Mouse (Mus musculus): ENCODE measurements around the gene Zmiz1. TPM values are rescaled to one million over a fixed set of nuclear protein-coding genes. Genes with fewer than 3 reads are reported as not detected.

Zmiz1 gene
- polyA plus RNA-seq, 1 experiment from 2014 or later: 34.2 TPM

GRCm38 (mm10) chr14:25456666-25457433 lies 2.1 kb upstream of the Zmiz1 start:
- H3K27ac ChIP-seq (ENCODE audit: poor library complexity, severe bottlenecking): peak overlapping the region; percentile 91
- peak overlapping the region; percentile 79 for H3K4me3 ChIP-seq
- H3K9ac ChIP-seq: peak overlapping the region; percentile 81
- no peak; the same call in 1 of the 2 replicates for ATAC-seq (ENCODE audit: insufficient number of reproducible peaks, low FRiP score)
- no peaks in the 10 kb centered on the region for H3K9me3 ChIP-seq (replicated peaks)
- no peaks in the 10 kb centered on the region for H3K36me3 ChIP-seq
- H3K4me2 ChIP-seq: peak overlapping the region; percentile 91
- WGBS: 1% methylated on average over 17 of the region's 17 CpGs
- H3K27me3 ChIP-seq (replicated peaks): no peaks in the 10 kb centered on the region
- H3K4me1 ChIP-seq (replicated peaks): peaks cover 59% of the 10 kb centered on the region

GRCm38 (mm10) chr14:25457434-25457957 lies 1.5 kb upstream of the Zmiz1 start:
- Histone ChIP-seq H3K4me2 (peak overlapping the region; percentile 91), H3K4me3 (peak overlapping the region; percentile 79), H3K36me3 (no peaks in the 10 kb centered on the region), H3K4me1 (replicated peaks) (peaks cover 59% of the 10 kb centered on the region), H3K9me3 (replicated peaks) (no peaks in the 10 kb centered on the region), H3K27me3 (replicated peaks) (no peaks in the 10 kb centered on the region), H3K27ac (ENCODE audit: poor library complexity, severe bottlenecking) (peak overlapping the region; percentile 99), H3K9ac (peak overlapping the region; percentile 98)
- WGBS: under 1% methylated on average over 52 of the region's 52 CpGs
- ATAC-seq (ENCODE audit: insufficient number of reproducible peaks, low FRiP score): peak; percentile 83

- Histone ChIP-seq H3K36me3 (no peaks in the 10 kb centered on the region), H3K9ac (peak overlapping the region; percentile 98), H3K4me3 (peak overlapping the region; percentile 79), H3K4me1 (replicated peaks) (peaks cover 59% of the 10 kb centered on the region), H3K4me2 (peak overlapping the region; percentile 91), H3K27me3 (replicated peaks) (no peaks in the 10 kb centered on the region), H3K9me3 (replicated peaks) (no peaks in the 10 kb centered on the region), H3K27ac (ENCODE audit: poor library complexity, severe bottlenecking) (peak overlapping the region; percentile 99)
- 0% methylated on average over 37 of the region's 37 CpGs for WGBS
- 0 out of 2 replicates have a peak, but pooled peaks have one; percentile 0 for ATAC-seq (ENCODE audit: insufficient number of reproducible peaks, low FRiP score)
Measured at GRCm38 (mm10) chr14:25458111-25459015, 622 bp upstream of the Zmiz1 start.

- Histone ChIP-seq H3K4me3 (peak overlapping the region; percentile 79), H3K4me1 (replicated peaks) (peaks cover 65% of the 10 kb centered on the region), H3K9me3 (replicated peaks) (no peaks in the 10 kb centered on the region), H3K9ac (peak overlapping the region; percentile 98), H3K27me3 (replicated peaks) (no peaks in the 10 kb centered on the region), H3K36me3 (no peaks in the 10 kb centered on the region), H3K27ac (ENCODE audit: poor library complexity, severe bottlenecking) (peak overlapping the region; percentile 99), H3K4me2 (peak overlapping the region; percentile 91)
- WGBS: under 1% methylated on average over 69 of the region's 69 CpGs
- ATAC-seq (ENCODE audit: insufficient number of reproducible peaks, low FRiP score): no peak
Measured at GRCm38 (mm10) chr14:25459394-25459997, 511 bp downstream of the Zmiz1 start.

GRCm38 (mm10) chr14:25459998-25460800 lies 1.2 kb downstream of the Zmiz1 start:
- no peaks in the 10 kb centered on the region for H3K9me3 ChIP-seq (replicated peaks)
- ATAC-seq (ENCODE audit: insufficient number of reproducible peaks, low FRiP score): no peak
- H3K27me3 ChIP-seq (replicated peaks): no peaks in the 10 kb centered on the region
- peak overlapping the region; percentile 99 for H3K27ac ChIP-seq (ENCODE audit: poor library complexity, severe bottlenecking)
- H3K4me1 ChIP-seq (replicated peaks): peaks cover 65% of the 10 kb centered on the region
- H3K9ac ChIP-seq: peak overlapping the region; percentile 98
- no peaks in the 10 kb centered on the region for H3K36me3 ChIP-seq
- WGBS: under 1% methylated on average over 63 of the region's 63 CpGs
- peak overlapping the region; percentile 79 for H3K4me3 ChIP-seq
- peak overlapping the region; percentile 91 for H3K4me2 ChIP-seq

GRCm38 (mm10) chr14:25460801-25461675 lies 2.1 kb downstream of the Zmiz1 start:
- WGBS: under 1% methylated on average over 42 of the region's 42 CpGs
- Histone ChIP-seq H3K4me2 (peak overlapping the region; percentile 91), H3K36me3 (no peaks in the 10 kb centered on the region), H3K27me3 (replicated peaks) (no peaks in the 10 kb centered on the region), H3K9me3 (replicated peaks) (no peaks in the 10 kb centered on the region), H3K4me1 (replicated peaks) (peaks cover 65% of the 10 kb centered on the region), H3K4me3 (peak overlapping the region; percentile 79), H3K27ac (ENCODE audit: poor library complexity, severe bottlenecking) (peak overlapping the region; percentile 99), H3K9ac (peak overlapping the region; percentile 98)
- no peak for ATAC-seq (ENCODE audit: insufficient number of reproducible peaks, low FRiP score)

- peak overlapping the region; percentile 91 for H3K4me2 ChIP-seq
- peak overlapping the region; percentile 99 for H3K27ac ChIP-seq (ENCODE audit: poor library complexity, severe bottlenecking)
- peak overlapping the region; percentile 79 for H3K4me3 ChIP-seq
- H3K4me1 ChIP-seq (replicated peaks): peaks cover 66% of the 10 kb centered on the region
- no peaks in the 10 kb centered on the region for H3K27me3 ChIP-seq (replicated peaks)
- no peak for ATAC-seq (ENCODE audit: insufficient number of reproducible peaks, low FRiP score)
- 2% methylated on average over 12 of the region's 12 CpGs for WGBS
- no peaks in the 10 kb centered on the region for H3K36me3 ChIP-seq
- H3K9ac ChIP-seq: peak overlapping the region; percentile 98
- H3K9me3 ChIP-seq (replicated peaks): no peaks in the 10 kb centered on the region
Measured at GRCm38 (mm10) chr14:25461676-25462385, 2.8 kb downstream of the Zmiz1 start.

- H3K27ac ChIP-seq (ENCODE audit: poor library complexity, severe bottlenecking): no peak overlapping the region
- no peak for ATAC-seq (ENCODE audit: insufficient number of reproducible peaks, low FRiP score)
- peaks cover 76% of the 10 kb centered on the region for H3K4me1 ChIP-seq (replicated peaks)
- WGBS: 4% methylated on average over 1 of the region's 1 CpGs
- H3K9me3 ChIP-seq (replicated peaks): no peaks in the 10 kb centered on the region
- no peaks in the 10 kb centered on the region for H3K36me3 ChIP-seq
- no peaks in the 10 kb centered on the region for H3K27me3 ChIP-seq (replicated peaks)
- H3K4me2 ChIP-seq: no peak overlapping the region
- H3K9ac ChIP-seq: peak overlapping the region; percentile 22; the same call in 1 of the 2 replicates
- no peak overlapping the region for H3K4me3 ChIP-seq
Measured at GRCm38 (mm10) chr14:25462975-25463374, 4.0 kb downstream of the Zmiz1 start.

GRCm38 (mm10) chr14:25463919-25464318 lies 4.9 kb downstream of the Zmiz1 start:
- Histone ChIP-seq H3K36me3 (no peaks in the 10 kb centered on the region), H3K4me1 (replicated peaks) (peaks cover 78% of the 10 kb centered on the region), H3K9me3 (replicated peaks) (no peaks in the 10 kb centered on the region), H3K27ac (ENCODE audit: poor library complexity, severe bottlenecking) (0 out of 2 replicates have a peak overlapping the region, but pooled peaks have one; percentile 15), H3K27me3 (replicated peaks) (no peaks in the 10 kb centered on the region), H3K4me2 (peak overlapping the region; percentile 4; the same call in 1 of the 2 replicates), H3K4me3 (no peak overlapping the region), H3K9ac (no peak overlapping the region)
- 52% methylated on average over 9 of the region's 9 CpGs for WGBS
- no peak for ATAC-seq (ENCODE audit: insufficient number of reproducible peaks, low FRiP score)

Measured in heart, embryonic 12.5 days (tissue).